Mouse (Mus musculus): ENCODE data around the gene Dcps.

GRCm38 (mm10) chr9:35092904-35093303, 83.0 kb downstream of the Dcps start:
- TF ChIP-seq CTCF (IDR thresholded peaks at IDR 0.05; ENCODE audit: borderline replicate concordance, extremely low read depth, insufficient read depth, insufficient read length) (no peak), POLR2A (IDR thresholded peaks at IDR 0.05; ENCODE audit: borderline replicate concordance, extremely low read depth, insufficient read depth, insufficient read length, poor library complexity, severe bottlenecking) (no peak)
